ENCODE assay signal across 7 mouse cellular contexts in genomic region chr5:72269652-72270051, GRCm38 (mm10).
DNase-seq lines count a peak whose midpoint lies in the region; ATAC-seq and TF ChIP-seq lines count a peak whose summit lies in the region.

No protein-coding gene starts in this region.

- H3K4me3 ChIP-seq in kidney, postnatal 0 days (replicated peaks; ENCODE audit: low read depth, low read length), result no peak overlapping the region

- no peak overlapping the region for H3K9ac ChIP-seq in kidney, postnatal 0 days (ENCODE audit: low read depth, low read length)

- 0 out of 2 replicates have a peak, but pooled peaks cover 5% of the 10 kb centered on the region for H3K4me1 ChIP-seq in kidney, postnatal 0 days (replicated peaks; ENCODE audit: insufficient read depth, low read length)

- peak; percentile 83 for TF ChIP-seq CTCF in kidney, postnatal 0 days (IDR thresholded peaks at IDR 0.05; ENCODE audit: low read depth)

- H3K27ac ChIP-seq in kidney, postnatal 0 days, result no peak overlapping the region

- no peak overlapping the region for H3K4me2 ChIP-seq in kidney, postnatal 0 days (ENCODE audit: low read length)

- DNase-seq in kidney, postnatal 0 days (ENCODE audit: low spot score), result peak; percentile 76
- no peak for DNase-seq in kidney, adult 11 months
- DNase-seq in A20 (ENCODE audit: low read depth, low spot score), result peak; percentile 75
- DNase-seq in embryo, embryonic 10 days (ENCODE audit: low spot score), result peak; percentile 46
- no peak for DNase-seq in right cerebral cortex, postnatal 4 days

- H3K27me3 ChIP-seq in kidney, postnatal 0 days (ENCODE audit: insufficient read depth, low read length), result no peaks in the 10 kb centered on the region

- ATAC-seq in kidney, postnatal 0 days (replicated peaks; ENCODE audit: low FRiP score, low read depth), result no peak; the same call in 1 of the 2 replicates
- peak; percentile 50 for ATAC-seq in CD4-positive, CD25-positive, alpha-beta regulatory T cell, adult 4 months
- peak; percentile 55 for ATAC-seq in monocyte, adult 5-6 weeks (replicated peaks; ENCODE audit: insufficient number of reproducible peaks, low FRiP score, low TSS enrichment, poor library complexity, severe bottlenecking)

- H3K9me3 ChIP-seq in kidney, postnatal 0 days (replicated peaks; ENCODE audit: low read length), result no peaks in the 10 kb centered on the region

- 57% methylated on average over 8 of the region's 8 CpGs for WGBS in kidney, postnatal 0 days

- H3K36me3 ChIP-seq in kidney, postnatal 0 days (ENCODE audit: insufficient read depth, low read length), result peaks cover 18% of the 10 kb centered on the region; the same call in 1 of the 2 replicates

Comparison
In these comparisons a context has a peak if more than half of its experiments do, and no peak if none do; other contexts are left out.
1. DNase-seq: peak in kidney, postnatal 0 days (single experiment), A20 (single experiment) and embryo, embryonic 10 days (single experiment); none in kidney, adult 11 months (single experiment) and right cerebral cortex, postnatal 4 days (single experiment).